Mouse (Mus musculus) neural tube, embryonic 13.5 days (tissue): ENCODE measurements around the gene 1700024G13Rik. TPM values are rescaled to one million over a fixed set of nuclear protein-coding genes. Genes with fewer than 3 reads are reported as not detected.

Experiments
- polyA plus RNA-seq: library from polyadenylated mRNA; unstranded; fragments of >200 nt; fragmentation: Nextera tagmentation; extraction: Ambion mirVana; gene quantifications from 2 replicates; pipeline ENCODE4 v1.2.1, GENCODE M21; 2015

The 1700024G13Rik gene
- polyA plus RNA-seq, 1 experiment from 2014 or later, result 0.24 TPM

Other genes with a start within 250 kb of the 1700024G13Rik start
- not detected in 2 replicates for gene Msmb, start 246.4 kb downstream of the 1700024G13Rik start, polyA plus RNA-seq
- gene Ncoa4, start 228.5 kb downstream of the 1700024G13Rik start, polyA plus RNA-seq, result 96.5 and 97.5 TPM in 2 replicates
- 214 and 235 TPM in 2 replicates for gene Timm23, start 186.5 kb downstream of the 1700024G13Rik start, polyA plus RNA-seq
- gene Parg, start 186.4 kb downstream of the 1700024G13Rik start, polyA plus RNA-seq, result 33.2 and 44.3 TPM in 2 replicates
- 20.4 and 20.6 TPM in 2 replicates for gene Ogdhl, start 66.4 kb downstream of the 1700024G13Rik start, polyA plus RNA-seq
- gene Slc18a3, start 76.5 kb upstream of the 1700024G13Rik start, polyA plus RNA-seq, result 30.1 and 33.6 TPM in 2 replicates
- gene Chat, start 77.6 kb upstream of the 1700024G13Rik start, polyA plus RNA-seq, result 4.0 and 5.0 TPM in 2 replicates
- gene Ercc6, start 125.1 kb upstream of the 1700024G13Rik start, polyA plus RNA-seq, result 25.3 and 26.7 TPM in 2 replicates
- gene Prrxl1, start 211.0 kb upstream of the 1700024G13Rik start, polyA plus RNA-seq, result 83.4 and 87.1 TPM in 2 replicates